Mouse (Mus musculus): Measurements from ENCODE around the gene Ccdc80.
A peak's percentile ranks its signal among the peaks of the same experiment; 100 is the strongest.

Ccdc80 gene

DNA sequence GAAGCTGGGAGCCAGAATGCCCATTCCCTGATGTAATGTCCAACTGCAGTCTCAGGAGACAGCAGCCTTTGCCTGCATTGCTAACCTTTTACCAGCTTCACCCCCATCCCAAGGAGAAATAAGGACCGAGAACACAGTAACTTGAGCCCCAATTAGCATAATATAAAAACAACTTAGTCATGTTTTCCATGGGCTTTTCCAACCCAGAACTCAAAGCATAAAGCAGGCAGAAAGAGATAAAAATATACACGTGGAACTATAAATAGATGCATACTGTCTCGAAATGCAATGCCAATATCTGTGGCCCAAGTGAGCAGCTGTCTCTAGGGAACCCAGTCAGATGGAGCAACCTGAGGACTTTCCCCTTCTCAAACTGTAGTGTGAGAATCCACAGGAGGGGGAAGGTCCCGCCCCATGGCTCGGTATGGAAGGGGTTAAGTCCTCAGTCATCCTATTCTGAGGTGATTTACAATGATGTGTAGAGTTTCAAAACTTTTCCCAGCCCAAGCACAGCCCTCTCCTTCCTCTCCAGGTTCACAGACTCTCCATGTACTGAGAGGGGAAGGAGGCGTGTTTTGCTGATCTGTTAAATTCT, at the start of gene Ccdc80:
Gene Ccdc80 (plus strand): TSS at position 266 of the 595 bp plus-strand sequence.
- DNase-seq = no peak

DNA sequence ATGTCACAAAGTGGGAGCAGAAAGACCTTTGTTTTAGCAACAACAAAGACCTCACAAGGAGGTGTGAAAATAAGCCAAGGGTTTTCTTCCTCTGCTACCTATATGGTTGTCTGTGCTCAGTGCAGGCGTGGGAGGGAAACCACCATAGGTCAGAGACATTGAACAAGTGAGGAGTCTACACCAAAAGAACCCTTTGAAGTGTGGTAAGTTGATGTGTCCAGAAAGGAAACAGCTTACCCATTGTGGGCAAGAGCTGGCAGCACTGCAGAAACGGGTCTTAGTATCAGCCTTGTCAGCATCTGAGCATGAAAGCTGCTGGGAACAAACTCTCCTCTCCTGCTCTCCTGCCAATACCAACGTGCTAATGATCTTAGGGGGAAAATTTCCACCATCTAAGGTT, 48.4 kb upstream of the Ccdc80 start:
- no peak for DNase-seq

DNA sequence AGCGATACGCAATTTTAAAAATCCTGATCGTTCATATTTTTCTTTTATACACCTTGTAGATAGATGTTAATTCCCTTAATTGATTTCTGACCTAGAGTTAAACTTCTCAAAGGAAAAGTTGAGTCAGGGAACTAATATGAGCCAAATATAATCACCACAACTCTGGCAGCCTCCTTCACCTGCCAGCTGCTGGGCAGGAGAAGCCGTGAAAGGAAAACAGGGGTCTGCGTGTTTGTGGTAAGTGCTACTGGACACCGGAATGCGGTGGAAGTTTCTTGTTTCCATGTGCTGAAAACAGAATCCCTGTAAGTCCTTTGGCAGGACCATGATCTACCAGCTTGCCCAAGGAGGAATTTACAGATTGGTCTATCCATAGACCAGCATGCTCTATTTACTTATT, 36.0 kb upstream of the Ccdc80 start:
- DNase-seq = no peak

DNA sequence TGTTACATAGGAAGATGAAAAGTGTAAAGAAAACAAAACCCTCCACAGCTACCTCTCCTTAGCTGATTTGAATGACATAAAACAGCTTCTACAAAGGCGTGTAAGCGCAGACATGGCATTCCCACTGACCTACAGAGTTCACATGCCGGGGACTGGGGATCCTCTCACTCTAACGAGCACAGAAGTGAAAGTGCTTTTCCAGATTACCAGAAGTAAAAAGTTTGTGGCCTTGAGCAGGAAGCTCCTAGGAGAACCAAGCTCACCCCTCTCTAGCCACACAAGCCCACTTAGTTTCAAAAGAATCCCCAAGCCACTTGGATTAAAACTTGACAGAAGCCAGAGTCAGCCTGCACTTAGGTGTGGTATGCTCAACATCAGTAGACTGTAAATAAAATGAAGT, 35.3 kb upstream of the Ccdc80 start:
- no peak for DNase-seq

DNA sequence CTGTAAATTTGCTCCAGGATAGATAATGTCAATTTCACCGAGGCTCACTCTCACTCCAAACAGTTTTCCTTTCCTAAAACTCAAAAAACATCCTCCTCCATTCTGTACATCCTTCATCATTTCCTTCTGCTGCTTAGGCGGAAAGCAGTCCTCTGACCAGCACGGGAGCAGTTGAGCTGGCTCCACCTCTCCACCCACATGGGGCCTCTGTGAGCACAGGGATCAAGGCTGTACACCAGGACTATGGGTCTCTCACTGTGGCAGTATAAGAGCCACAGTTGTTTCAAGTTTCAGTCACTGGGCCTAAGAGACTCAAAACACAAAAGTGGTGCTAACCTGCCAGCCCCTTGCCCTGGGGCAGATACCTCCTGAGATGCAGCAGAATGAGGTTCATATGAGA, 32.1 kb upstream of the Ccdc80 start:
- DNase-seq = no peak

DNA sequence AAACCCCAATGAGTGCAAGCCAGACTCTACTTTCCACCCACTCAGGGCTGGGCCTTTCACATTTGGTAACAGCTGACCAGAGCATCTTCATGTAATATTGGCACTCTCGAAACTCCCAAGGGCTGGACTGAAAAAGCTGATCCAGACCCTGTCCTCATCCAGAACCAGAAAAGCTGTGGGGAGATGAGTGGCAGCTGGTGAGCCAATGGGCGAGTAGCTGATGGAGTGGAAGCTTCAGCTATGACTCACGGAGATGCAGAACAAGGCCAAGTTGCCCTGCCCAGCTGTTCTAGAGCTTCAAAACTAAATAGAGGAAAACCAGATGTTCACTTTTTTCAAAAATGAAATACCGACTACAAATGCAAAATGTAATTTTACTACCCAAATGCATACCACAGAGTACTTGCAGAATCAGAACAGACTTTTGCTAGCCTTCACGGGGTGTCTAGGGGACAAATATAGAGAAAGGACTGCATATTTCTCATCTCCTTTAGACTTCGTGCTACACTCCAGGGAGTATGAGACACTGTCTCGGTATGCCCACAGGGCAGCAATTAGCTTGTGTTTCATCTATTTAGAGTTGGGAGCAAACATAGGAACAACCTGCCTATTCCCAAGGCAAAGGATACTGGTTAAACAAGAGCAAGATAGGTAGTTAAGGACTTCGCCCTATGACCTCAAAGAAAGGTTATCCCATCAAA, 22.7 kb upstream of the Ccdc80 start:
- DNase-seq = no peak

DNA sequence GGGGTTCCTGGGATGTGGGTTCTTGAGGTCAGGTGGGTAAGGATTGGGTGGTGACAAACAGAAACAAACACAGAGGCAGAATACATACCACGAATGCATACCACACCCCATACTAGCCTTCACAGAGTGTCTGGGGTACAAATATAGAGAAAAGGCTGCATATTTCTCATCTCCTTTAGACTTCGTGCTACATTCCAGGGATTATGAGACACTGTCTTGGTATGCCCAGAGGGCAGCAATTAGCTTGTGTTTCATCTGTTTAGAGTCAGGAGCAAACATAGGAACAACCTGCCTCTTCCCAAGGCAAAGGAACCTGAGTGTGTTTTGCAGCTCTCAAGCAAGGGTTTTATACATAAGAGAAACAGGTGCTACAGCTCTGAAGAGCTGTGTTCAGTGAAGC, 21.8 kb upstream of the Ccdc80 start:
- no peak for DNase-seq

DNA sequence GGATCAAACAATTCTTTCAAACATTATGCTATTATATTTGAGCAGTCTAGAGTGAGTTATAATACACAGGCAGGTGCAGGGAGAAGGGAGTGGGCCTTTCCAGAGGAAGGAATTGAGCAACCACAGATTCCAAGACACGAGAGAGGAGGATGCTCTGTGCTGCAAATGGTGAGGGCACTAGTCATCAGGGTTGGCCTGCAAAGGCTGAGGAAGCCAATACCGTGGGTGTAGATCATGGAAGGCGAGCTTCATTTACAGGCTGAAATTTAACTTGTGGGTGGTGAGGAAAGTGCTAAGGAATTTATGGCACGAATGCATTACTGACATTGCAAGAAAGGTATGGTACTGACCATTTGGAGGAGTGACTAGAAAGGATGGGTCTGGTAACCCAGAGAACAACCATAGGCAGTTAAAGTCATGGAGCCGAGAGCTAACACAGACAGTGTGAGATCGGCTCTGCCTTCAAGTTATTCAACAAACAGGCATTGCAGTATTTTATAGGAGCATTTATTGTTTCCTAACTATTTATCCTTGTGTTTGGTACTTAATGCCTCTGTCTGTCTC, 15.6 kb upstream of the Ccdc80 start:
- DNase-seq = no peak

DNA sequence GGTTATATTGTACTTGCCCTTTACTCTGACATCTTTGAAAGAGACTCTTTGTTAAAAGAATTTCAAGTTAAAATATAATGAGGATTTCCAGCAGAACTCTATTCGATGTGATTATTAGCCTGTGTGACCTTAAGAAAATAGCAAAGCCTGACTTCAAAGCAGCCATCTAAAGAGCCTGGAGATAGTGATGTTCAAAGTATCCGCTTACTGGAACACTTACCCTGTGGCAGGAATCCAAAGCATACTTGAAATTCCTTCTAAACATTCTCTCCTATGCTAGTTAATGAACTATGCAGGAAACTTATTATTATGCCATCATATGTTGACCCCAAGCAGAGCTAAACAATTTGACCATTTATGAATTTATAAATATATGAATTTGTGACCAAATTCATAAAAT, 13.9 kb upstream of the Ccdc80 start:
- no peak for DNase-seq

DNA sequence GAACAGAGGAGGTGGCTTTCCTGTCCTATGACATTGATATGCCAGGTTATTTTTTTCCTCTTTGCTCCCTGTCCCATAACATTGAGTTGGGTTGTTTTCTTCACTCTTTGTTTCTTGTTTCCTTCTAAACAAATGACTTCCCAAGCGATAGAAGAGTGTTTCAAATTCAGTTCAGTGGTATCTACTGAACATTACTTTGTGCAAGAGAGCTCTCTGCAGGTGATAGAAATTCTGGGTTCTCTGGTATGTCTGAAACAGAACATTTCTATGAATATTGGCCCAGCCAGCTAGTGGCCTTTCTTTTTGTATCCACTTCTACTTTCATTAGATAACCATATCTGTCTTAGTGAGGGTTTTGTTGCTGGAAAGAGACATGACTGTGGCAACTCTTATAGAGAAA, 4.4 kb upstream of the Ccdc80 start:
- no peak for DNase-seq

DNA sequence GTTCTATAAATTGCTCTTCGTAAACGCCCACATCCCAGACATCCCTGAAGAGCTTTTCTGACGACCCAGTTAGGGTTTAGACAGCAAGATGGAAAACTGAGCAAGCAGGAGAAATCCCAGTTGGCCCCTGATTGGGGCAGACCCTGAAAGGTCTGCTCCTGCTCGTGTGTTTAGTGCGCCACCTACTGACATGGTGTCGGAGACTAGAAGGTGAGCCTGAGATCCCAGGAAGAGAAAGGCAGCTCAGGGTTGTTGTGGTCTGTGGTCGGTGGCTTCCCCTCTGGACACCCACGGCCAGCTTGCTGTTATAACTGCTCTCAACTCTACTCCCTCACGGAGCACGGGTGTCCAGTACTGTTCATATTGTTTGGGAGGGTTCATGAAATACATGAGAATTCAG, 3.2 kb upstream of the Ccdc80 start:
- DNase-seq = peak; percentile 64 to 83

DNA sequence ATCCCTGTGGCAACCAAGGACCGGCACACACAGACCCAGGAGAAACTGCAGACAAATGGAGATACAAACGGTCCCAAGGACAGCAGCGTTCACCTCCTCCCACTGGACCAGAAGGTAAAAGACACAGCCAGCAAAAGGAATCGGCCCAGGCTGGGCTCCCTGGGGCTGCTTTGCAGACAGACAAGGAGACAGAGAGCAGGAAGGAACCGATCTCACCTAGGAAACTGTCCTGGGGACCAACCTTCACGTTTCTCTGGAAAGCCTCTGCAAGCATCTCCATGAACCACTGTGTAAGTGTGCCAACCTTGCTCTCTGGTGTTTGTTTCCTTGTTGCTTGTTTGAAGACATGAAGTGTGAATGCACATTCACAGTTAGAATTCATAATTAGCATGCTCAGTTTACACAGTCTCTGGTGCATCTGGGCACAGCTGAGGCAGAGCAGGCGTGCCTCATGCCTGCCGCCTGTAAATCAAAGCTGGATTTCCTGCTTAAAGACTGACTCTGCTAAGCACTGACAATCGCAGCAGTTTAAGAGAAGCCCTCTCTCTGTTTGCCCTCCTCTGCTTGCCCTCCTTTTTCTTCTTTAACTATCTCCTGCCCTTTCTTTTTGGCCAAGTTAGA, 1.0 kb downstream of the Ccdc80 start:
- no peak for DNase-seq

DNA sequence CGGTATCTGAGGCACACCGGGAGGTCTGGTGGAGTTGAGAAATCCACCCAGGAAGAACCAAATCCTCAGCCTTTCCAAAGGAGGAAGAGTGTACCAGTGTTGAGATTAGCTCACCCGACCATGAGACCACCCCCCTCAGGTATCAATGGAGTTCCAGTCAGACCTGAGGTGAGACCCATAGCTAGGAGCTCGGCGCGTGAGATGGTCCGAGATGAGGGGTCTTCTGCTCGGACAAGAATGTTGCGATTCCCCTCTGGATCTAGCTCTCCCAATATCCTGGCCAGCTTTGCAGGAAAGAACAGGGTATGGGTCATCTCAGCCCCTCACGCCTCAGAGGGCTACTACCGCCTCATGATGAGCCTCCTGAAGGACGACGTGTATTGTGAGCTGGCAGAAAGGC, 1.8 kb downstream of the Ccdc80 start:
- no peak for DNase-seq

DNA sequence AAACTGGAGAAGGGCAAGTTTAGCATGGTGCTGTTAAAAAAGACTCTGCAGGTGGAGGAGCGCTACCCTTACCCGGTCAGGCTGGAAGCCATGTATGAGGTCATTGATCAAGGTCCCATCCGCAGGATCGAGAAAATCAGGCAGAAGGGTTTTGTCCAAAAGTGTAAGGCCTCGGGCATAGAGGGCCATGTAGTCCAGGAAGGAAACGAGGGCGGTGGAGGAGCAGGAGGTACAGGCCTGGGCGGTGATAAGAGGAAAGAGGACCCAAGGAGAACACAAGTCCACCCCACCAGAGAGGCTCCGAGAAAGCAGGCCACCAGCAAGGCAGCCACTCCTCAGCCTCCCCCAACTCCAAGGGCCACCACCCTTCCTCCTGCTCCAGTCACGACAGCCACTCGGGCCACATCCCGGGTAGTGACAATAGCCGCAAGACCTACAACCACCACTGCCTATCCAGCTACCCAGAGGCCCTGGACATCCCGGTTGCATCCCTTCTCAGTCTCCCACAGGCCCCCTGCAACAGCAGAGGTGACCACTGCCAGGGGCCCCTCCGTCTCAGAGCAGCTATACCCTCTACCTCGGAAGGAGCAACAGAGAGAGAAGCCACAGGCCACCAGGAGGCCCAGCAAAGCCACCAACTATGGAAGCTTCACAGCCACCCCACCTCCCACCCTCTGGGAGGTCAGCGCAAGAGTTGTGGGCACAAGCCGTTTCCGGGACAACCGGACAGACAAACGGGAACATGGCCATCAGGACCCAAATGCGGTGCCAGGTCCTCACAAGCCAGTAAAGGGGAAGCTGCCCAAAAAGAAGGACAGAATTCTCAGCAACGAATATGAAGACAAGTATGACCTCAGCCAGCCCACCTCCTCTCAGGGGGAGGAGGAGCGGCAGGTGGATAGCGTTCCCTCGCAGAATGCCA, 2.6 kb downstream of the Ccdc80 start:
- peak in 1 of 2 experiments; percentile 18 for DNase-seq

DNA sequence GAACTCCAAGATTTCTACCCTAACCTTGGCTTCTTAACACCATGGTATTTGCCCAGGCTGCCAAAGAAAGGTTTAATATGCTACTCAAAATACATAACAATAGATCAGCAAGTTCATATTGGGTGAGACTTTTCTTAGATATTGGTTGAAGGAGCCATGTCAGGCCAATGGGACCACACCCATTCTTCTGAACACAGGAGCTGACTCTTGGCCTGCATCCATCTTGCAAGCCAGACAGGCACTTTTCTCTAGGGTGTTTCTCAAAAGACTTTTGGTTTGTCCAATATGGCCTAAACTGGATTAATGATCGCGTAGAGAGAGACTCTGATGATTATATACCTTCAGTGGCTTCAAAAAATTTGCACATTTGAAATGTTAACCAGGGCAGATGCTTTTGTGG, 4.3 kb downstream of the Ccdc80 start:
- no peak for DNase-seq

DNA sequence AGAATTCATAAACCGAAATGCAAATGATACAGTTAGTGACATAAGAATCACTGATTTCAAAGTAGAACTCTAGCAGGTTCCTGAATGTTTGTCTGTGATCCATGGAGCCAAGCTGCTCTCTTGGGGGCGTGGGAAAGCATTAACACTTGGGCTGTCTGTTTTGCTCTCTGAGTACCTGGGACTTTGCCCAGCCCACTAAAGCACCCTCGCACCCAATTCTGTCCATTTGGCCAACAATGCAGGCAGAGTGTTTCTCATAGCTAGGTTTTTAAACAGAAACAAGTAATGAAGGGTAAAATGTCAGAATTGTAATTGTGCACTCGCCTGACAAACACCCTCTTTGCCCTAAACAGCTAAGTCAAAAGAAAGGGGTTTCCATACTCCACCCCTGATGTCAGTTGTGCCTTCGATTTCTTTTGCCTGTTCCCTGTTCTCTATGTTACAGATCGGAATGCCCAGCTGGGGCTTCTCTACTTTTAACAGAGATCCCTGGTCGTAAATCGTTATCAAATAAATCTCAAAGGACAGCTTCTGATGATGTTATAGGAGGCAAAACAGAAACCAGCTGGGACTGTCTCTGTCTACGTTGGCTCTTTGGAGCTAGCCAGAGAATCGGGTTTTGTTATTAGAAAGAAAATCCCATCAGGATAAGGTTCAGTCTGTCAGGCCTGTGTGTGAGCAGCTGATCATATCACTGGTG, 5.1 kb downstream of the Ccdc80 start:
- no peak for DNase-seq

DNA sequence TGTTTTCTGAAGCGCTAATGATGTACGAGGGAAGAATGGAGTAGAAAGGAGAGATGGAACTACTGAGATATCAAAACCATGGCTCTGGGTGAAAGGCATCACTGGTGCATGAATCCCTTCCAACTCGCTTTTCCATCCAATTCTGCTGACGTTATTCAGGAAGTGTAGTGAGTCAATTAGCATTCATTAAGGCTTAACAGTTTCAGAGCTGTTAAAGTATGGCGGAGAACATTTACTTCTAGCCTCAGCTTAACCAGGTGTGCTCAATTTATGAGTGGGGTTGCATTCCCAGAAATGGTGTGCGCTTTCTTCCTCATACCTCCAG, 5.6 kb downstream of the Ccdc80 start:
- DNase-seq = no peak

DNA sequence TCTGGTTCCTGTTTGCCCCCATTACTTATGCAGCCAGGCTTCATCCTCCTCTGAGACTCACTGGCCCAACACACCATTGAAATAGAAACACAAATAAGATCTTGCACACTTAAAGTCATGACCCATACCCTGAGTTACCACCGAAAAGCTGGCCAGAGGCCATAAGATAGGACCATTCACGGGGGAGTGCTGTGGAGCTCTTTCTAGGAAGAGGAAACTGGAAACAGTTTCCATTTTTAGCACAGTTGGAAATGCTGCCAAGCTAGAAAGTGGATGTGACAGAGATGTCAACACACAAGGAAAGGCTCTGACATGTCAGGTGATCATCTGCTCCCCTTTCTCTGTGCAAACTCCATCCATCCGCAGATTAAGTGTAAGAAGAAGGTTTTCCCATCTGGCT, 7.7 kb downstream of the Ccdc80 start:
- no peak for DNase-seq

DNA sequence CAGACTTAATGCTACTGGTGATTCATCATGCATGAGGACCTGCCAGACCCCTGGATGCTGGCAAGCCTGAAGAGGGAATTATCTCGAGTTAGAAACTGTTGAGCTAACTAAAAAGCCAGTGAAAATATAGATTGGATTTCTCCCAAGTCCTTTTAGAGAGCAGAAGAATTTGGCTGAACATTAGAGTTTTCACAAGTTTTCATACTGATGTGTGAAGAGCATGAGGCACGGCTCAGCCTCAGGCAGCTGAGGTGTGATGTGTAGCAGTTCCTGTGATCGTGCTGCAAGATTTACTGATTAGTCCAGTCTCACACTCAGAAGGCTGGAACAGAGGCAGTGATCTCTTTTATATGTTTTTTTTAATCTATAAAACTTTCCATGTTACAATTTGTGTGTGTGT, 11.8 kb downstream of the Ccdc80 start:
- no peak for DNase-seq

DNA sequence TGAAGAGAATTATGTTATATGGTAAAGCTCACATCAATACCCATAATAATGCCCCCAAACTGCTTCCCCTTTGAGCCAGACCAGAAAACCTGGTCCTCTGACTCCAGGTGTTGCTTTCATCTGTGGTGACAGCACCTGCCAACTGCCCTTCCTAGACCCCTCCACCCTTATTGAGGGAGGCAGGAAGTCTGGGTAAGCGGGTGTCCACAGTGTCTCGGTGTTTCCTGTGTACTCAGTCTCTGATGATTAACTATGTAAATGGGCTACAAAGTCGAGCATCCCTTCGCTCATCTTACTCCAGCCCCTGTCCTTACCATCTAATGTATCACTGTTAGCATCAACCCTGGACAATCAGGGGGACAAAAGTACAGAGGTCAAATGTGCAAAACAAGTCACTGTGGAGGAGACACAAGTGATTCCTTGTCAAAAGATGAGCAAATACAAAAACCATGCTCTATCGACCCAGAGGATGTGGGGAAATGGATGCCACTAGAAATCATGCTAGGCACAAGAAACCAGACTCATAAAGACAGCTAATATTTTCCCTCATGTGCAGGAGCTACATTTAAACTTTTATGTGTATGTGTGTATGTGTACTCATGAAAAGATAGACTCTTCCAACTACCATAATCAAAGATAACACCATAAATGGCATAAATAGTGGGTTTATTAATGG, 15.1 kb downstream of the Ccdc80 start:
- no peak for DNase-seq

DNA sequence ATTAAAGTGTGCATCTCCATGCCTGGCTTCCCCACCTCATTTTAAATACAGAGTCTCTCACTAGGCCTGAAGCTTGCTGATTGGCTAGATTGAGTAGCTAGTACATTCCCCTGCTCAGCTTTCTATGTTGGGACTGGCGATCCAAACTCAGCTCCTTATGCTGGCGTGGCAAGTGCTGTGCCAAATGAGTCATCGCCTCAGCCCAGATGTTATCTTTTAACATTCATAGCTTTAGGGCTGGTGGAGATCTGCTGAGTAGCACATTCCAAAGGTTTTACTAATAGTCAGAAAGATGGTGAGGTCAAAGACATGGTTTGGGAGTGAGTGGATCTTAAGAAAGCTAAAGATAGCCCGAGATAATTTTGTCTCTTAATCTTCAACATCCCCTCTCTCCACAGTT, 17.3 kb downstream of the Ccdc80 start:
- no peak for DNase-seq

DNA sequence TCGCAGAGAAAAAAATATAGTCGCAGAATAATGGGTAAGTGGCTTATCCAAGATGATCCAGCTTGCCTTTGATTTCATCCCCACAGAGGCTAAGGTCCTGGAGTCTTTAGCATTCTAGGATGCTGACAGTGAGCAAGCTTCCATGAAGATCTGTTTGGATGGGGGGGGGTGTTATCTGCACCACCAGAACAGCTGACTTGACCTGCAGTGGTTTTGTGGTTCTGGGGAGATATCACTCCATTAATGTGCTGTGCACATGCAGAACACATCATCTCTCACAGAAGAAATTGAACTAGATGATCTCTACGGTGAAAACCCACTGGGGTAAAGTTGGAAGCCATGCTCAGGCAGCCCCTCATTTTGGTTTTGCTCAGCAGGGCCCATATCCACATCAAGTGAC, 24.0 kb downstream of the Ccdc80 start:
- DNase-seq = no peak

All from cerebellum, postnatal 25 days (tissue).